Mouse (Mus musculus) stomach, embryonic 14.5 days (tissue): ENCODE measurements around the gene Tmem239. TPM values are rescaled to one million over a fixed set of nuclear protein-coding genes. Genes with fewer than 3 reads are reported as not detected.
"Not testable (repeated sequence)": the region's sequence is repeated elsewhere in the genome, so short reads cannot be mapped to it uniquely, and the experiment has no call there.

ENCODE experiments used
- ATAC-seq: fragments of 200-750 bp; cut with Nextera tagmentation; 2 replicates; pipeline ENCODE4 v1.8.0; 2017; ENCODE audit warnings: low read depth, moderate TSS enrichment; ENCODE audit not compliant: insufficient number of reproducible peaks, insufficient read depth, low FRiP score
- H3K27ac ChIP-seq: fragments of 300-500 bp; sonication (generic); 2 replicates; pipeline ENCODE4 v1.5.1; 2014; ENCODE audit warnings: mild to moderate bottlenecking, low read length, moderate library complexity, mixed read lengths
- H3K27me3 ChIP-seq: fragments of 300-500 bp; sonication (generic); 2 replicates; pipeline ENCODE4 v1.6.1; 2014; ENCODE audit warnings: low read length, control low read depth, mixed read lengths; ENCODE audit not compliant: control insufficient read depth, insufficient read depth
- H3K36me3 ChIP-seq: fragments of 300-500 bp; sonication (generic); 2 replicates; pipeline ENCODE4 v1.6.1; 2014; ENCODE audit warnings: mild to moderate bottlenecking, control low read depth, low read length, moderate library complexity, mixed read lengths; ENCODE audit not compliant: control insufficient read depth, insufficient read depth
- H3K4me1 ChIP-seq: fragments of 300-500 bp; sonication (generic); 2 replicates; pipeline ENCODE4 v1.6.1; 2014; ENCODE audit warnings: low read length, control low read depth, mixed read lengths; ENCODE audit not compliant: control insufficient read depth, insufficient read depth
- H3K4me2 ChIP-seq: fragments of 300-500 bp; sonication (generic); replicated peaks from 2 replicates; pipeline ENCODE4 v1.6.1; 2014; ENCODE audit warnings: low read depth, low read length, control low read depth
- H3K4me3 ChIP-seq: fragments of 300-500 bp; sonication (generic); 2 replicates; pipeline ENCODE4 v1.5.1; 2014; ENCODE audit warnings: low read depth, low read length, control low read depth
- H3K9ac ChIP-seq: fragments of 300-500 bp; sonication (generic); replicated peaks from 2 replicates; pipeline ENCODE4 v1.6.1; 2014; ENCODE audit warnings: low read depth, mild to moderate bottlenecking, control low read depth, low read length, moderate library complexity, mixed read lengths
- H3K9me3 ChIP-seq: fragments of 300-500 bp; sonication (generic); 2 replicates; pipeline ENCODE4 v1.6.1; 2016; ENCODE audit warnings: low read depth, low read length, control low read depth; ENCODE audit not compliant: control insufficient read depth
- WGBS: fragments of 180-500 bp; shearing (Covaris S2); extraction: QIAGEN DNeasy Blood & Tissue Kit; methylation state at CpG from one replicate; pipeline ENCODE4 v1.1.7; 2014; 5-methylcytosine and 5-hydroxymethylcytosine counted together
- polyA plus RNA-seq: library from polyadenylated mRNA; unstranded; fragments of >200 nt; fragmentation: Nextera tagmentation; extraction: Ambion mirVana; gene quantifications from 2 replicates; pipeline ENCODE4 v1.2.1, GENCODE M21; 2014

Gene Tmem239
- not detected in 2 replicates for polyA plus RNA-seq

DNA sequence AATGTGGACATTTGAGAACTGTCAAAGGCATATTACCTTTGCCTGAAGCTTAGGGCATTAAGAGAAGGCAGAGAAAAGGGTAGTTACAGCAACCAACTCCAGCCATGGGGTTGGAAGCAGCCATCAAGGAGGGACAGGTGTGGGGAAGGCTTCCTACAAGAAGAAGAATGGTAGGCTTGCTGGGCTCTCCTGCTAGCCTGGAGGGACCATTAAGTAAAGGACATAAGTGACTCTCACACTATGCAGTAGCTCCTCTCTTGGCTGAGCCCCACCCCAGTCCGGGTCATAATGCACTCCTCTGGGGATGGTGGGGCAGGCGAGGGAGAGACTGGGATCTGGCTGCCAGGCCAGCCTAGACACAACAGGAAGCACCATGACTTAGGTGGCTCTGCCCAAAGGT lies at the start of gene Tmem239:
Gene Tmem239, plus strand, starts transcription at position 301 of the 400 bp plus-strand sequence.
- whole genome bisulfite sequencing = 65% methylated on average over 2 of the region's 2 CpGs

DNA sequence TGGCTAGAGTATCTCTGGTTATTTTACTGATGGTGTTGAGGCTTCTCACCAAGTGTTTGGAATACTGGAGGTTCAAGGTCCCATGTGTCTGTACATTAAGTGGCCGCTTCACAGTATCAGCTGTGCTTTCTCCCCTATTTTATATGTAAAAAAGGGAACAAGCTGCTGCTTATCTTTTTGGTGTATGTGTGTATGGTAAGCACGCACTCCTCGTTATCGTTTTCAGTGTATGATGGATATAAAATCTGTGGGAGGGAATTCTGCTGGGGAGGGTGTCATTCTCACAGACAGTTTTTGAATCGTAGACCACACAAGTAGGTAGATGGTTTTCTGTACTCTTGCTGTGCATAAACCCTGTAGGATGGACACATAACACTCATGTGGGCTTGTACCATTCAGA lies 48.7 kb upstream of the Tmem239 start:
- ATAC-seq = no peak
- H3K9me3 ChIP-seq = no peaks in the 10 kb centered on the region
- H3K4me1 ChIP-seq = no peaks in the 10 kb centered on the region
- H3K27me3 ChIP-seq = peaks cover 23% of the 10 kb centered on the region
- H3K4me3 ChIP-seq = no peak overlapping the region
- no peaks in the 10 kb centered on the region for H3K36me3 ChIP-seq
- 94% methylated on average over 5 of the region's 5 CpGs for WGBS
- no peak overlapping the region for H3K27ac ChIP-seq
- no peak overlapping the region for H3K9ac ChIP-seq
- no peak overlapping the region for H3K4me2 ChIP-seq

More for the DNA sequence above, at the start of gene Tmem239:
- Histone ChIP-seq H3K36me3 (no peaks in the 10 kb centered on the region), H3K4me1 (no peaks in the 10 kb centered on the region), H3K9ac (no peak within 1 kb of the TSS), H3K27ac (no peak within 1 kb of the TSS), H3K4me3 (no peak within 1 kb of the TSS), H3K27me3 (no peaks in the 10 kb centered on the region), H3K4me2 (no peak within 1 kb of the TSS), H3K9me3 (no peaks in the 10 kb centered on the region)
- ATAC-seq = no peak

DNA sequence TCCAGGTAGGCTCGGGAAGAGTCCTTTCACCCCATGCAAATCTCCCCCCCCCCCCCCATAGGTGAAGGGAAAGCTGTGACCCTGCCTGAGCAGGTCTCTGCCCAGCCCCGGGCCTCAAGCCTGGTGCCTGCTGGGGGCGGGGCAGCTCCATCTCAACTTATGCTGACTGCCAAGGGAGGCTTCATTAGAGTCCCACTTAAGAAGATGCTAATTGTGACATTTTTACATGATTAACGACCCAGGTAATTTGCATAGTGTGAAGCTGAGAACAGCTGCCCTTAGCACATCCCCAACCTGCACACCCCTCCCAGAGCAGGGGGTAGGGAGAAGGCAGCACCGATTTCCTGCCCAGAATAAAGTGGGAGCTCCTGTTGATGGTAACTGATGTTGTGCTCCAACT lies 47.4 kb upstream of the Tmem239 start:
- H3K27me3 ChIP-seq = peaks cover 23% of the 10 kb centered on the region
- no peak overlapping the region for H3K27ac ChIP-seq
- H3K4me1 ChIP-seq = no peaks in the 10 kb centered on the region
- 14% methylated on average over 5 of the region's 5 CpGs for WGBS
- H3K9ac ChIP-seq = no peak overlapping the region
- no peak; the same call in 1 of the 2 replicates for ATAC-seq
- H3K4me3 ChIP-seq = no peak overlapping the region
- H3K4me2 ChIP-seq = no peak overlapping the region
- H3K36me3 ChIP-seq = no peaks in the 10 kb centered on the region
- H3K9me3 ChIP-seq = no peaks in the 10 kb centered on the region

DNA sequence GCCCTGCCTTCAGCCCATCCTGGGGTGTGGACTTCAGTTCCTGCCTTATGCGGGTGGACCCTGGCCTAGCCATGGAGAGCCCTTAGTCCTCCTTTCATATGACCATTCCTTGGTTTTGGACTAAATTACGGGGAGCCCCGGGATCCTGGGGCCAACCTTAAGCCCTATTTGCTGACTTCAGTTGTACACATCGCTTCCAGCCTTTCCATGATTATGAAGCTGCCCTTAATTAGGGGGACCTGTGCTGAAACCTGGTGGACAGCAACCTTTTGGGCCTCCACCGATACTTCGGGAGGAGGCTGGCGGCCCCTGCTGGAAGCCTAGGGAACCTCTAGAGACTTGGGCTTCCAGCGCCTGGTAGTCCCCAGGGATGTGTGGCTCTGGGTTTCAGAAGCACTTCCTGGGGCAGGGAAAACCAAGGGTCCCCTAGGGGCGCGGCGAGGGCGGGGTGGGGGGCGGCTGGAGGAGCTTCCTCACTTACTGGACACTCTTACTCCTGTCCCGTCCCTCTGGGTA lies 43.7 kb upstream of the Tmem239 start:
- H3K4me2 ChIP-seq = no peak overlapping the region
- no peaks in the 10 kb centered on the region for H3K4me1 ChIP-seq
- H3K9me3 ChIP-seq = no peaks in the 10 kb centered on the region
- WGBS = 5% methylated on average over 14 of the region's 14 CpGs
- no peak overlapping the region for H3K27ac ChIP-seq
- no peak for ATAC-seq
- no peaks in the 10 kb centered on the region for H3K36me3 ChIP-seq
- no peak overlapping the region for H3K4me3 ChIP-seq
- H3K27me3 ChIP-seq = peaks cover 23% of the 10 kb centered on the region
- H3K9ac ChIP-seq = no peak overlapping the region

DNA sequence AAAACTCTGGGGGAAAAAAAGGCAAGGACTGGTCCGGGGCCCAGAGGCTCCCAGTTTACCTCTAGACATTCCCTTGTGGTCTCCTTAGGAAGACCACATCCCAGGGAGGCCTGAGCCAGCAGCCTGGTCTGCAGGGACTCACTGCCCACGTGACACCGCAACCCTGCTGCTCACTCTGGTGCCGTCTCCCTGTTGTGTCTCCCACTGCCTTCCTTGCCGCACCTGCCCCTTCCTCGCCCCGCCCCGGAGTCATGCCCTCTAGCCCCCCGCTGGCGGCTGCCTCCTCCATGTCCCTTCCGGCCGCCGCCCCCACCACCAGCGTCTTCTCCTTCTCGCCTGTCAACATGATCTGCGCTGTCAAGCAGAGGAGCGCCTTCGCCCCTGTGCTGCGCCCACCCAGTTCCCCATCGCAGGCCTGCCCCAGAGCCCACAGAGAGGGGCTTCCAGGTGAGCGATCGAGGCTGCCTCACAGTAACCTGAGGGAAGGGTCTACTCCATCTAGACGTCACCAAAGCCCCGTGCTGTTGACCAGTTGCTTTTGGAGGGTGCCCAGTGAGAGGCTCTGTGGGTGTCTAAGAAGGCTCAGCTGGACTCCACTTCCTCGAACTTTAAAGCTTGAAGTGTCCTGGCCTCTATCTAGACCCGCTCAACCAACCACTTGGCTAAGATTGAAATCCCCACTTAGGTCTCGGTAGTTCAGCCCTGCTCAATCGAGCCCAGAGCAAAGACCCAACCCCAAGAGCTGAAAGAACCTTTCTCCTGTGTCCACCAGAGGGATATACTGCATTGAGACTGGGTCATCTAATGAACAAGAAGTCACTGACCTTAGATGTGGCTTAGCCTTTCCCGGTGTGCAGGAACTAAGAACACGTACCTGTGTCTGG lies 40.8 kb upstream of the Tmem239 start:
- H3K4me2 ChIP-seq = peak overlapping the region; percentile 39
- no peak overlapping the region for H3K27ac ChIP-seq
- peaks cover 17% of the 10 kb centered on the region for H3K27me3 ChIP-seq
- H3K4me1 ChIP-seq = no peaks in the 10 kb centered on the region
- no peaks in the 10 kb centered on the region for H3K36me3 ChIP-seq
- peak; percentile 8; the same call in 1 of the 2 replicates for ATAC-seq
- 0 out of 2 replicates have a peak overlapping the region, but pooled peaks have one; percentile 6 for H3K9ac ChIP-seq
- peak overlapping the region; percentile 26 for H3K4me3 ChIP-seq
- no peaks in the 10 kb centered on the region for H3K9me3 ChIP-seq
- 10% methylated on average over 28 of the region's 30 CpGs for WGBS

DNA sequence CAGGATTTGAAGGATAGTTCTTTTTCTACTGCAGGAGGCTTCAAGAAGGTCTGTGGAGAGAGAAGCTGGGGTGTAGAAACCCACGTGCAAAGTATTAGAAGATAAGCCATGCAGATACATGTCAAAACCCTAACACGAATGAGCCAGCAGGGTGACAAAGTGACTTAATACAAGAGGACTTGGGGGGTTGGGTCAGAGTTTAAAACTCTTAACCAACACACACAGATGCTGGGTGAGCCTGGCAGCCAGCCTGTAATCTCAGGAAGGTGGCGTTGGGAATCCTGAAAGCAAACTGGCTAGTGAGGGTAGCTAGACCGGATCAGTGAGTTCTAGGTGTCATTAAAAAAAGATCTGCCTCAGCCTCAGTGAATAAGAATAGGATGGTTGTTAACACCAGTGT lies 38.9 kb upstream of the Tmem239 start:
- no peaks in the 10 kb centered on the region for H3K9me3 ChIP-seq
- no peak overlapping the region for H3K27ac ChIP-seq
- ATAC-seq = no peak
- H3K4me3 ChIP-seq = no peak overlapping the region
- WGBS = 53% methylated on average over 4 of the region's 4 CpGs
- H3K4me2 ChIP-seq = no peak overlapping the region
- H3K4me1 ChIP-seq = no peaks in the 10 kb centered on the region
- no peaks in the 10 kb centered on the region for H3K36me3 ChIP-seq
- 0 out of 2 replicates have a peak, but pooled peaks cover under 1% of the 10 kb centered on the region for H3K27me3 ChIP-seq
- no peak overlapping the region for H3K9ac ChIP-seq

DNA sequence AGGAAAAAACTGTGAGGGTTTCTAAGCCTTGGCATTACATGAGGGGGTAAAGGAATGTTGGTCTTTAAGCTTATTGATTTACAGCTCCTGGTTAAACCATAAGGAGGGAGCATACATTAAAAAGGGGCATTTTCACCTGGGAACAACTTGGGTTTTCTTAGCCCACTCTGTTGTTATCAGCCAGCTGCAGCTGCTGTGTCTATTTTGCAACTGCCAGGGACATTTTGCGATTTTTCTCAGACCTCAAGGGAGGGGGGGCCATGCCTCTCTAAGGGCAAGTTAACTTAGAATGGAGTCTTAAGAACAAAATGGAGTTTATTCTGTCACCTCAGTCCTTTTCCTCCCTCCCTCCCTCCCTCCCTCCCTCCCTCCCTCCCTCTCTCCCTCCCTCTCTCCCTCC lies 33.3 kb upstream of the Tmem239 start:
- H3K9me3 ChIP-seq, ATAC-seq: not testable (repeated sequence)
- WGBS = 27% methylated on average over 1 of the region's 1 CpGs

DNA sequence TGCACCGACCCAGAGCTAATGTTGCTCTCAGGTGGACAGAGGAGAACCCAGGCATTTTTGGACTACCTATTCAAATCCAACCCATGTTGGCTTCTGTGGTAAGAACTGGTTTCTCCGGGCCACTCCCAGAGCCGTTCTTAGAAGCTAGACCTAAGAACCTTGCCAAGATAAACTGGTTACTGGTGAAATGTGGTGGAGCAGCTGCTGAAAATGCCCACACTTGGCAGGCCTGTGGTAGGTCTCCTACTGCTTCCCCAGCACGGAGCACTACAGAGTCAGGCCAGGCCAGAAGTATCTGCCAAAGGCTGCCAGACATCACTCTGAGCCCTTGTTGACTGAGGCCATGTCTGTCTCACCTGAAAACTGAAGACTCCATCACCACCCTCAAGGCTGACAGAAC lies 31.3 kb upstream of the Tmem239 start:
- no peaks in the 10 kb centered on the region for H3K4me1 ChIP-seq
- H3K4me3 ChIP-seq = no peak overlapping the region
- 81% methylated on average over 4 of the region's 4 CpGs for WGBS
- no peak overlapping the region for H3K4me2 ChIP-seq
- no peaks in the 10 kb centered on the region for H3K9me3 ChIP-seq
- no peaks in the 10 kb centered on the region for H3K36me3 ChIP-seq
- H3K27me3 ChIP-seq = no peaks in the 10 kb centered on the region
- no peak overlapping the region for H3K9ac ChIP-seq
- no peak for ATAC-seq
- no peak overlapping the region for H3K27ac ChIP-seq

More for the DNA sequence above, 33.3 kb upstream of the Tmem239 start:
- not testable (repeated sequence) for H3K36me3 ChIP-seq, H3K27me3 ChIP-seq, H3K4me1 ChIP-seq, H3K4me2 ChIP-seq, H3K27ac ChIP-seq, H3K9ac ChIP-seq, H3K4me3 ChIP-seq
